Mouse (Mus musculus): ENCODE results near the gene Plgrkt. TPM values are rescaled to one million over a fixed set of nuclear protein-coding genes. Genes with fewer than 3 reads are reported as not detected.

The Plgrkt gene
- polyA plus RNA-seq, 1 experiment from 2014 or later = 43.6 TPM

GRCm38 (mm10) chr19:29405388-29405787 lies 38.2 kb upstream of the Plgrkt start:
- H3K4me1 ChIP-seq (ENCODE audit: control insufficient read depth, insufficient read depth, low read length) = no peaks in the 10 kb centered on the region
- 41% methylated on average over 2 of the region's 2 CpGs for WGBS (ENCODE audit: insufficient replicate concordance)
- no peak overlapping the region for H3K4me3 ChIP-seq (ENCODE audit: low read depth, low read length)
- no peak for ATAC-seq (replicated peaks; ENCODE audit: insufficient number of reproducible peaks, low FRiP score, low TSS enrichment)
- no peaks in the 10 kb centered on the region for H3K36me3 ChIP-seq (ENCODE audit: control insufficient read depth, insufficient read depth, low read length)
- 0 out of 2 replicates have a peak, but pooled peaks cover 2% of the 10 kb centered on the region for H3K27me3 ChIP-seq (ENCODE audit: control insufficient read depth, insufficient read depth, low read length)
- no peak overlapping the region for H3K27ac ChIP-seq (ENCODE audit: low read depth, low read length)
- no peak overlapping the region for H3K4me2 ChIP-seq
- H3K9ac ChIP-seq (ENCODE audit: low read depth, low read length) = no peak overlapping the region
- H3K9me3 ChIP-seq (replicated peaks; ENCODE audit: control insufficient read depth, low read length) = no peaks in the 10 kb centered on the region

- H3K4me1 ChIP-seq (ENCODE audit: control insufficient read depth, insufficient read depth, low read length) = no peaks in the 10 kb centered on the region
- ATAC-seq (replicated peaks; ENCODE audit: insufficient number of reproducible peaks, low FRiP score, low TSS enrichment) = no peak
- H3K36me3 ChIP-seq (ENCODE audit: control insufficient read depth, insufficient read depth, low read length) = no peaks in the 10 kb centered on the region
- WGBS (ENCODE audit: insufficient replicate concordance) = 84% methylated on average over 4 of the region's 4 CpGs
- no peak overlapping the region for H3K9ac ChIP-seq (ENCODE audit: low read depth, low read length)
- H3K27ac ChIP-seq (ENCODE audit: low read depth, low read length) = no peak overlapping the region
- H3K9me3 ChIP-seq (replicated peaks; ENCODE audit: control insufficient read depth, low read length) = no peaks in the 10 kb centered on the region
- 0 out of 2 replicates have a peak, but pooled peaks cover 2% of the 10 kb centered on the region for H3K27me3 ChIP-seq (ENCODE audit: control insufficient read depth, insufficient read depth, low read length)
- H3K4me3 ChIP-seq (ENCODE audit: low read depth, low read length) = no peak overlapping the region
- no peak overlapping the region for H3K4me2 ChIP-seq
Observed at GRCm38 (mm10) chr19:29403251-29403650, 36.1 kb upstream of the Plgrkt start.

- Histone ChIP-seq H3K27me3 (ENCODE audit: control insufficient read depth, insufficient read depth, low read length) (0 out of 2 replicates have a peak, but pooled peaks cover 2% of the 10 kb centered on the region), H3K4me3 (ENCODE audit: low read depth, low read length) (no peak overlapping the region), H3K27ac (ENCODE audit: low read depth, low read length) (no peak overlapping the region), H3K36me3 (ENCODE audit: control insufficient read depth, insufficient read depth, low read length) (no peaks in the 10 kb centered on the region), H3K9me3 (replicated peaks; ENCODE audit: control insufficient read depth, low read length) (no peaks in the 10 kb centered on the region), H3K4me1 (ENCODE audit: control insufficient read depth, insufficient read depth, low read length) (no peaks in the 10 kb centered on the region), H3K4me2 (no peak overlapping the region), H3K9ac (ENCODE audit: low read depth, low read length) (no peak overlapping the region)
- 91% methylated on average over 4 of the region's 4 CpGs for WGBS (ENCODE audit: insufficient replicate concordance)
- ATAC-seq (replicated peaks; ENCODE audit: insufficient number of reproducible peaks, low FRiP score, low TSS enrichment) = no peak
Observed at GRCm38 (mm10) chr19:29402621-29403020, 35.4 kb upstream of the Plgrkt start.

- H3K4me2 ChIP-seq = no peak overlapping the region
- no peaks in the 10 kb centered on the region for H3K27me3 ChIP-seq (ENCODE audit: control insufficient read depth, insufficient read depth, low read length)
- H3K4me3 ChIP-seq (ENCODE audit: low read depth, low read length) = no peak overlapping the region
- ATAC-seq (replicated peaks; ENCODE audit: insufficient number of reproducible peaks, low FRiP score, low TSS enrichment) = no peak
- no peaks in the 10 kb centered on the region for H3K36me3 ChIP-seq (ENCODE audit: control insufficient read depth, insufficient read depth, low read length)
- no peak overlapping the region for H3K27ac ChIP-seq (ENCODE audit: low read depth, low read length)
- 59% methylated on average over 3 of the region's 3 CpGs for WGBS (ENCODE audit: insufficient replicate concordance)
- H3K9ac ChIP-seq (ENCODE audit: low read depth, low read length) = no peak overlapping the region
- no peaks in the 10 kb centered on the region for H3K9me3 ChIP-seq (replicated peaks; ENCODE audit: control insufficient read depth, low read length)
- H3K4me1 ChIP-seq (ENCODE audit: control insufficient read depth, insufficient read depth, low read length) = no peaks in the 10 kb centered on the region
Observed at GRCm38 (mm10) chr19:29400466-29400865, 33.3 kb upstream of the Plgrkt start.

- no peaks in the 10 kb centered on the region for H3K27me3 ChIP-seq (ENCODE audit: control insufficient read depth, insufficient read depth, low read length)
- no peaks in the 10 kb centered on the region for H3K36me3 ChIP-seq (ENCODE audit: control insufficient read depth, insufficient read depth, low read length)
- H3K9ac ChIP-seq (ENCODE audit: low read depth, low read length) = no peak overlapping the region
- H3K4me1 ChIP-seq (ENCODE audit: control insufficient read depth, insufficient read depth, low read length) = no peaks in the 10 kb centered on the region
- WGBS (ENCODE audit: insufficient replicate concordance) = 86% methylated on average over 4 of the region's 4 CpGs
- no peaks in the 10 kb centered on the region for H3K9me3 ChIP-seq (replicated peaks; ENCODE audit: control insufficient read depth, low read length)
- no peak overlapping the region for H3K4me2 ChIP-seq
- ATAC-seq (replicated peaks; ENCODE audit: insufficient number of reproducible peaks, low FRiP score, low TSS enrichment) = no peak
- H3K27ac ChIP-seq (ENCODE audit: low read depth, low read length) = no peak overlapping the region
- H3K4me3 ChIP-seq (ENCODE audit: low read depth, low read length) = no peak overlapping the region
Observed at GRCm38 (mm10) chr19:29399786-29400185, 32.6 kb upstream of the Plgrkt start.

- no peak overlapping the region for H3K27ac ChIP-seq (ENCODE audit: low read depth, low read length)
- no peaks in the 10 kb centered on the region for H3K36me3 ChIP-seq (ENCODE audit: control insufficient read depth, insufficient read depth, low read length)
- WGBS (ENCODE audit: insufficient replicate concordance) = 66% methylated on average over 1 of the region's 1 CpGs
- H3K4me1 ChIP-seq (ENCODE audit: control insufficient read depth, insufficient read depth, low read length) = no peaks in the 10 kb centered on the region
- no peak overlapping the region for H3K4me3 ChIP-seq (ENCODE audit: low read depth, low read length)
- ATAC-seq (replicated peaks; ENCODE audit: insufficient number of reproducible peaks, low FRiP score, low TSS enrichment) = no peak
- H3K9me3 ChIP-seq (replicated peaks; ENCODE audit: control insufficient read depth, low read length) = no peaks in the 10 kb centered on the region
- H3K4me2 ChIP-seq = no peak overlapping the region
- H3K9ac ChIP-seq (ENCODE audit: low read depth, low read length) = no peak overlapping the region
- H3K27me3 ChIP-seq (ENCODE audit: control insufficient read depth, insufficient read depth, low read length) = no peaks in the 10 kb centered on the region
Observed at GRCm38 (mm10) chr19:29396353-29396752, 29.2 kb upstream of the Plgrkt start.

- Histone ChIP-seq H3K27ac (ENCODE audit: low read depth, low read length) (no peak overlapping the region), H3K36me3 (ENCODE audit: control insufficient read depth, insufficient read depth, low read length) (no peaks in the 10 kb centered on the region), H3K9ac (ENCODE audit: low read depth, low read length) (no peak overlapping the region), H3K4me3 (ENCODE audit: low read depth, low read length) (no peak overlapping the region), H3K4me1 (ENCODE audit: control insufficient read depth, insufficient read depth, low read length) (no peaks in the 10 kb centered on the region), H3K9me3 (replicated peaks; ENCODE audit: control insufficient read depth, low read length) (no peaks in the 10 kb centered on the region), H3K27me3 (ENCODE audit: control insufficient read depth, insufficient read depth, low read length) (no peaks in the 10 kb centered on the region), H3K4me2 (no peak overlapping the region)
- no peak for ATAC-seq (replicated peaks; ENCODE audit: insufficient number of reproducible peaks, low FRiP score, low TSS enrichment)
- 90% methylated on average over 2 of the region's 2 CpGs for WGBS (ENCODE audit: insufficient replicate concordance)
Observed at GRCm38 (mm10) chr19:29394721-29395120, 27.5 kb upstream of the Plgrkt start.

- H3K36me3 ChIP-seq (ENCODE audit: control insufficient read depth, insufficient read depth, low read length) = no peaks in the 10 kb centered on the region
- H3K9me3 ChIP-seq (replicated peaks; ENCODE audit: control insufficient read depth, low read length) = no peaks in the 10 kb centered on the region
- no peak for ATAC-seq (replicated peaks; ENCODE audit: insufficient number of reproducible peaks, low FRiP score, low TSS enrichment)
- H3K4me3 ChIP-seq (ENCODE audit: low read depth, low read length) = no peak overlapping the region
- no peak overlapping the region for H3K27ac ChIP-seq (ENCODE audit: low read depth, low read length)
- H3K4me1 ChIP-seq (ENCODE audit: control insufficient read depth, insufficient read depth, low read length) = no peaks in the 10 kb centered on the region
- H3K9ac ChIP-seq (ENCODE audit: low read depth, low read length) = no peak overlapping the region
- no peak overlapping the region for H3K4me2 ChIP-seq
- H3K27me3 ChIP-seq (ENCODE audit: control insufficient read depth, insufficient read depth, low read length) = no peaks in the 10 kb centered on the region
- 79% methylated on average over 9 of the region's 9 CpGs for WGBS (ENCODE audit: insufficient replicate concordance)
Observed at GRCm38 (mm10) chr19:29393333-29393732, 26.1 kb upstream of the Plgrkt start.

- no peak for ATAC-seq (replicated peaks; ENCODE audit: insufficient number of reproducible peaks, low FRiP score, low TSS enrichment)
- WGBS (ENCODE audit: insufficient replicate concordance) = 61% methylated on average over 4 of the region's 4 CpGs
- no peaks in the 10 kb centered on the region for H3K27me3 ChIP-seq (ENCODE audit: control insufficient read depth, insufficient read depth, low read length)
- no peak overlapping the region for H3K4me2 ChIP-seq
- no peak overlapping the region for H3K9ac ChIP-seq (ENCODE audit: low read depth, low read length)
- H3K36me3 ChIP-seq (ENCODE audit: control insufficient read depth, insufficient read depth, low read length) = no peaks in the 10 kb centered on the region
- no peaks in the 10 kb centered on the region for H3K4me1 ChIP-seq (ENCODE audit: control insufficient read depth, insufficient read depth, low read length)
- no peak overlapping the region for H3K27ac ChIP-seq (ENCODE audit: low read depth, low read length)
- no peaks in the 10 kb centered on the region for H3K9me3 ChIP-seq (replicated peaks; ENCODE audit: control insufficient read depth, low read length)
- no peak overlapping the region for H3K4me3 ChIP-seq (ENCODE audit: low read depth, low read length)
Observed at GRCm38 (mm10) chr19:29391279-29391678, 24.1 kb upstream of the Plgrkt start.

Data from heart, embryonic 11.5 days (tissue).